Mouse (Mus musculus): ENCODE measurements around the gene Pspc1.

DNA sequence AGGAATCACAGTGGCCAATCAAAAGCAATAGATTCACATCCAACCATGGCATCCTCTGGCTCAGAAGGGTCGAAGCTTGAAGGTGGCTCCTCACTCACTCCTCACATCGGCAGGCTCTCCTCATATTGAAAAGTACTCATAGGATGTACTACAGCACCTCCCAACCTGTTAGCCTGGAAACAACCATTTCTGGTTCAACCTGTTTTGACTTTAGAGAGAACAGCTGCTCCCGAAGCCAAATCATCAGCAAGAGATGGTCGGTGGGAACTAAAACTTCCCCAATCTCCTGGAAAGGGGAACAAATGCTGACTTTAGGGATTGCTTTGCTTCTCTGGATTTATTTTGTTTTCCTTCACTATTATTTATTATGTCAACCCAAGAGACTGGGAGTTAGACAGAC is 39.0 kb upstream of the Pspc1 start:
- no peak for TF ChIP-seq CTCF (IDR thresholded peaks at IDR 0.05)
- no peak for TF ChIP-seq EP300 (IDR thresholded peaks at IDR 0.05)
